Mouse (Mus musculus) ovary, postnatal 36 days (tissue): ENCODE measurements around the gene 2610301B20Rik.
"Not testable (repeated sequence)": the region's sequence is repeated elsewhere in the genome, so short reads cannot be mapped to it uniquely, and the experiment has no call there.

Source experiments
- DNase-seq: peaks from one replicate; pipeline ENCODE4 v3.0.0; 2022; ENCODE audit warnings: low spot score, mixed read lengths

Gene 2610301B20Rik

GRCm38 (mm10) chr4:10873920-10874665 lies at the start of gene 2610301B20Rik:
2610301B20Rik (plus strand) TSS chr4:10874498.
- DNase-seq = peak; percentile 93

GRCm38 (mm10) chr4:10833273-10833672 lies 41.0 kb upstream of the 2610301B20Rik start:
- no peak for DNase-seq

- no peak for DNase-seq
Observed at GRCm38 (mm10) chr4:10835252-10836051, 38.8 kb upstream of the 2610301B20Rik start.

GRCm38 (mm10) chr4:10845848-10846247 lies 28.4 kb upstream of the 2610301B20Rik start:
- DNase-seq = no peak

GRCm38 (mm10) chr4:10849812-10850211 lies 24.5 kb upstream of the 2610301B20Rik start:
- no peak for DNase-seq

GRCm38 (mm10) chr4:10851013-10851412 lies 23.3 kb upstream of the 2610301B20Rik start:
- no peak for DNase-seq

- DNase-seq = no peak
Observed at GRCm38 (mm10) chr4:10859174-10859573, 15.1 kb upstream of the 2610301B20Rik start.

- no peak for DNase-seq
Observed at GRCm38 (mm10) chr4:10859911-10860581, 14.3 kb upstream of the 2610301B20Rik start.

- no peak for DNase-seq
Observed at GRCm38 (mm10) chr4:10860825-10861224, 13.5 kb upstream of the 2610301B20Rik start.

GRCm38 (mm10) chr4:10862882-10863281 lies 11.4 kb upstream of the 2610301B20Rik start:
- not testable (repeated sequence) for DNase-seq

GRCm38 (mm10) chr4:10872231-10872630 lies 2.1 kb upstream of the 2610301B20Rik start:
- DNase-seq = no peak

- DNase-seq = no peak
Observed at GRCm38 (mm10) chr4:10872685-10873539, 1.4 kb upstream of the 2610301B20Rik start.

GRCm38 (mm10) chr4:10873549-10873919 lies 764 bp upstream of the 2610301B20Rik start:
- DNase-seq = no peak

GRCm38 (mm10) chr4:10874718-10875121 lies 422 bp downstream of the 2610301B20Rik start:
- peak; percentile 57 for DNase-seq

- no peak for DNase-seq
Observed at GRCm38 (mm10) chr4:10875407-10875806, 1.1 kb downstream of the 2610301B20Rik start.

- no peak for DNase-seq
Observed at GRCm38 (mm10) chr4:10877057-10877456, 2.8 kb downstream of the 2610301B20Rik start.

GRCm38 (mm10) chr4:10883740-10884408 lies 9.6 kb downstream of the 2610301B20Rik start:
- DNase-seq = no peak

GRCm38 (mm10) chr4:10888835-10889234 lies 14.5 kb downstream of the 2610301B20Rik start:
- no peak for DNase-seq

- DNase-seq = no peak
Observed at GRCm38 (mm10) chr4:10896262-10896661, 22.0 kb downstream of the 2610301B20Rik start.

GRCm38 (mm10) chr4:10896859-10897258 lies 22.6 kb downstream of the 2610301B20Rik start:
- DNase-seq = no peak

- DNase-seq = no peak
Observed at GRCm38 (mm10) chr4:10905234-10905801, 31.0 kb downstream of the 2610301B20Rik start.
